Mouse (Mus musculus) erythroblast, embryonic 14.5 days (primary cell): Measurements from ENCODE around the gene Dytn.

ENCODE experiments used
- GATA1 ChIP-seq: IDR thresholded peaks from 2 replicates; pipeline ENCODE4 v1.6.1; 2012; ENCODE audit warnings: low read length, inconsistent platforms, mixed read lengths
- TAL1 ChIP-seq: IDR thresholded peaks from 3 replicates; pipeline ENCODE4 v1.6.1; 2012; ENCODE audit warnings: low read length, inconsistent platforms, mixed read lengths

GRCm38 (mm10) chr1:63666089-63666488 lies 20.6 kb downstream of the Dytn start:
- TF ChIP-seq TAL1 (no peak), GATA1 (no peak)
